ENCODE assay signal across 13 mouse cellular contexts in genomic region chr14:79955678-79956077, GRCm38 (mm10). TPM values are rescaled to one million over a fixed set of nuclear protein-coding genes. Genes with fewer than 3 reads are reported as not detected.
"Had no signal": no experiment of that assay in that cellular context is flagged by ENCODE, and none has a peak within 500 bp of the region (broad histone marks: within the 10 kb centered on the region; RNA-seq: fewer than 3 reads in every experiment).

No protein-coding gene starts in this region.

- H3K9ac ChIP-seq: limb, embryonic 15.5 days; liver, embryonic 12.5 days; midbrain, embryonic 12.5 days; neural tube, embryonic 13.5 days had no signal

- H3K9me3 ChIP-seq: limb, embryonic 15.5 days; midbrain, embryonic 12.5 days; neural tube, embryonic 13.5 days had no signal

- H3K4me3 ChIP-seq: limb, embryonic 15.5 days; liver, embryonic 12.5 days; midbrain, embryonic 12.5 days; neural tube, embryonic 13.5 days had no signal

- H3K27ac ChIP-seq: limb, embryonic 15.5 days; liver, embryonic 12.5 days; midbrain, embryonic 12.5 days; neural tube, embryonic 13.5 days had no signal

- DNase-seq: left cerebral cortex, postnatal 4 days; retina, postnatal 1 day; right cerebral cortex, postnatal 4 days; spleen, adult 18-20 months; thymus, adult 2 months; thymus, postnatal 25 days had no signal

- H3K4me1 ChIP-seq: liver, embryonic 12.5 days had no signal

- ATAC-seq: liver, embryonic 12.5 days; midbrain, embryonic 16.5 days had no signal

- H3K36me3 ChIP-seq: limb, embryonic 15.5 days; liver, embryonic 12.5 days; midbrain, embryonic 12.5 days; neural tube, embryonic 13.5 days had no signal

- H3K27me3 ChIP-seq: limb, embryonic 15.5 days; liver, embryonic 12.5 days; midbrain, embryonic 12.5 days; neural tube, embryonic 13.5 days had no signal

- H3K4me2 ChIP-seq: limb, embryonic 15.5 days; liver, embryonic 12.5 days; midbrain, embryonic 12.5 days; neural tube, embryonic 13.5 days had no signal

RNA-seq across cellular contexts. Expression of gene Olfm4, which starts 28.2 kb away (rescaled TPM):
- polyA plus RNA-seq: testis, adult 2 months; urinary bladder, adult 2 months had no signal
